Mouse (Mus musculus) heart, adult 18-20 months (tissue): ENCODE measurements around the gene Rbm10. TPM values are rescaled to one million over a fixed set of nuclear protein-coding genes. Genes with fewer than 3 reads are reported as not detected.

ENCODE experiments used
- DNase-seq, 2 experiments: peaks; one replicate each; pipeline ENCODE4 v3.0.0; 2021 to 2022; ENCODE audit warnings: mixed read lengths in 1 of 2
- long read RNA-seq, 2 experiments: library from polyadenylated mRNA; stranded (forward); transcript quantifications; one replicate each; pipeline ENCODE4 v2.0.0; 2021
- total RNA-seq, 2 experiments: library from RNA; stranded (reverse); gene quantifications; 2 replicates each; pipeline ENCODE4 v1.2.3; 2021

Gene Rbm10
- 10 to 100 TPM; 16.4 to 19.2 TPM for total RNA-seq
- long read RNA-seq, experiment 1, partial matches to known transcripts = 9 of 32 reads
- long read RNA-seq, experiment 1, other reads (novel, unspliced or antisense) = 18 of 32 reads
- long read RNA-seq, experiment 2, partial matches to known transcripts = 20 of 25 reads
- long read RNA-seq, experiment 2, other reads (novel, unspliced or antisense) = 3 of 25 reads

DNA sequence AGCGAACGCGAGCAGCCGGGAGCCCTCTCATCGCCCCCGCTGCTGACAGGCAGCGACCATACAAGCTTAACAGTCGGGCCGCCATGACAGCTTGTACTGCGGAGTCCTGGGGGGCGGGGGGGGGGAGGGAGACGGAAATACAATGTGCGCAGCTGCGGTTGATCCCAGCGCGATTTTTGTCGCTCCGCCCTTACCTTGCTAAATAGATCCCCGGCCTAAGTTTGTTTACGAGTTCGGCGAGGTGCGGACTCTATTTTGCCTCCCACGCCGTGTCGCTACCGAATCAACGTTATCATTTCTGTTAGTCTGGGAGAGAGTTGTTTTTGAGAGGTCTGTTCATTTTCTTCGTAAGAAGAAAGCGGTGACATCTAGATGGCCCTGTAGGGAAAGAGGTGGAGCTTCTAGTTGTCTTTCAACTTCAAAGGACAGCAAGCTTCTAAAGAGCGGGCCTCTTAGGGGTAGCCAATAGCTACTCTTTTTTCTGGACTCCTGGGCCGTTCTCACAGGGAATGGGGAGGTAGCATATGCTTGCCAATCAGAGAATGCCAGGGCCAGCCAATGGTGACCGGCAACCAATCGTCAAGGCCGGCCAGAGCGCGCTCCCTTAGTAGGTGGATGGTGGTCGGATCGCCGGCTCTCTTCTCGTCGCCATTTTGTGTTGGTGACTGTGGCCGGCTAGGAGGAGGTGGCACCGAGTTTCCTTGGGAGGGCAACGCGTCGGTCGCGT, at the start of gene Rbm10, which contains the start of gene Ndufb11:
TSS of gene Rbm10 (plus strand) at position 328 of the 727 bp plus-strand sequence.
TSS of gene Ndufb11 (minus strand) at position 444 of the 727 bp plus-strand sequence.
- DNase-seq = peak; percentile 83 to 89

- peak; percentile 27 to 67 for DNase-seq
Measured at GRCm38 (mm10) chrX:20571024-20571423, 46.3 kb upstream of the Rbm10 start.

GRCm38 (mm10) chrX:20572683-20573082, 44.6 kb upstream of the Rbm10 start:
- DNase-seq = no peak

DNA sequence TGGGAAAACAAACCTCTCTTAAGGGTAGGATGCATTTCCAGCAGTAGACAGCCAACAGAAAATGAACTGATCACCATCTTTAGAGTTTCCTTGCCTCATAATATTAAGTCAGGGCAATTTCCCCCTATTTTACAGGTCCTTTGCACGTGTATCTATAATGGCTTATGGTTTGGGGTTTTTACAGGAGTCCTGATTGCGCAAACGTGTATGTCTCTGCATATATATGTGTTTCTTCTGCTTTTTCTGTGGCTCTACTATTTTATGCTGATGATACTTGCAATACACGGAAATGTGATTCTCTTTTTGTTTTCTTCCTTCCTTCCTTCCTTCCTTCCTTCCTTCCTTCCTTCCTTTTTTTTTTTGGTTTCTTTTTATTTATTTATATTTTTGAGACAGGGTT, 43.4 kb upstream of the Rbm10 start:
- DNase-seq = no peak

- DNase-seq = peak in 1 of 2 experiments; percentile 29
Measured at GRCm38 (mm10) chrX:20587968-20588367, 29.3 kb upstream of the Rbm10 start.

GRCm38 (mm10) chrX:20608500-20608899, 8.8 kb upstream of the Rbm10 start:
- DNase-seq = no peak

DNA sequence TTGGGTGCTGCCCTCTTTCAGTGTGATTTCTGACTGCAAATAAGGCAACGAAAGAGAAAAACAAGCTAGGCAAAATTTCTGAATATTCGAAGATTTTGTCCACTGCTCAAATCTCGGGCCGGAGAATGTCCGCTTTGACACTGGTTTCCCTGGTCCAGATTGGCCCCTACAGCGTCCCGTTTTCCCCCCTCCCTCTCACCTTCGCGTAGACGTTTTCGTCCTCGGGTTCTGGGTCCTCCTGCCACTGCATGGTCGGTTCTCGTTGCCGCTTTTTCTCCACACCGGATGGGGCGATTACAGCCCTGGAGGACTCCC, 485 bp upstream of the Rbm10 start:
- no peak for DNase-seq

- no peak for DNase-seq
Measured at GRCm38 (mm10) chrX:20617903-20618399, 648 bp downstream of the Rbm10 start.

GRCm38 (mm10) chrX:20638141-20638540, 20.8 kb downstream of the Rbm10 start:
- no peak for DNase-seq

GRCm38 (mm10) chrX:20644780-20645179, 27.5 kb downstream of the Rbm10 start:
- peak in 1 of 2 experiments; percentile 14 for DNase-seq

DNA sequence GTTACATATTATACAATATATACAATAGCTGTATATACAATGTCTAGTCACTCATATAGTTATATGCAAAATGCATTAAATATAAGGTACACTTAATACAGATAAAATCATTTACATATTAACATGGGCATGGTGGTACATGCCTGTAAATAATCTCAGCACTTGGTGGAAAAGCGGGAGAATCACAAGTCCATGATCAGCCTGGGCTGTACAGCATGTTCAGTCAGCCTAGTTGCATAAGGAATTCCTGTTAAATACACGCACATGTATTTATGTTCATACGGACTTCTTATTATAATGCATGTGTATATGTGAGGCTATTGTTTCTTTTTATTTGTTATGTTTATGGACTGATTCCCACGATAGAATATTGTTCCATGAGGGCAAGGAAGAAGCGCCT, 40.3 kb downstream of the Rbm10 start:
- no peak for DNase-seq

GRCm38 (mm10) chrX:20658026-20658652, 40.8 kb downstream of the Rbm10 start, which contains the start of gene Uba1:
Gene Uba1 (plus strand): TSS chrX:20658326.
- peak; percentile 85 to 86 for DNase-seq

DNA sequence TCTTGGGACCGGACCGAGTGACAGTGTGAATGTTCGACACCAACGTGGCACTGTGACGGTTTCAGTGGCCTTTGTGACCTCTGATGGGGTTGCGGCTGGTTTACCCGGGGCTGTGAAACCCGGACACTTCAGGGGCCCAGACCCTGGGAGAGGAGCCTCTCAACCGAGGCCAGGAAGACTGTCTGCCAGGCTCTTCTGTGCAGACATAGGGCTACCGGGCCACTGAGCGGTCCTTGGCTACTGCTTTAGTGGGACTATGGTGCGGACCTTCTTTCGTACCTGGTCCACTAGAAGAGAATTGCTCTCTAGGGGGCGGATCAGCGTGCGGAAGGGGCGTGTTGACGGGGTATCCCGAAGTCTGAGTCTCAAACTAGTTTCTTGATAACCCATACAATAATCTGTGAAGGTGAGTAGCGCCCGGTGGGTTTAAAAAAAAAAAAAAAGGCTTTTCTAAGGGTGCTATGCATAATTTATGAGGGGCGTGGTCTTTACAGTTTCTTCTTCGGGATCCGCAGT, 41.6 kb downstream of the Rbm10 start:
- peak; percentile 7 to 25 for DNase-seq

DNA sequence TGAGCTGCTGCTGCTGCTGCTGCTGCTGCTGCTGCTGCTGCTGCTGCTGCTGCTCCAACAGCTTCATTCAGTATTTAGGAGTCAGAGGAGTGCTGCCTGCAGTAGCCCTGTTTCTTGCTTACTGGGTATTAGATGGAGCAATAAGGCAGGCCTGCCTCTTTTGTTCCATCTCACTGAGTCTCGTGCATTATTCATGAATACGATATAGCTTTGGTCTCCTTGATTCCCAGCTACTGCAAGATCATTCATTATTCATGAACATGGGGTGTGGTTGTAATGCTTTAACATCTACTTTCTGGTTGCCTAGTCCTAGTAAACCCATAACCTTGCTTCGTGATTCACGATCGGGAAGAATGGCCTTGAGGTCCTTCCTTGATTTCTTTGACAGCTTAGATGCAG, 45.0 kb downstream of the Rbm10 start:
- DNase-seq = no peak

- peak; percentile 88 to 92 for DNase-seq
Measured at GRCm38 (mm10) chrX:20662716-20663443, 45.6 kb downstream of the Rbm10 start.

GRCm38 (mm10) chrX:20663444-20663790, 46.1 kb downstream of the Rbm10 start:
- DNase-seq = peak in 1 of 2 experiments; percentile 7

GRCm38 (mm10) chrX:20687519-20688067, 70.3 kb downstream of the Rbm10 start, which contains the start of gene Cdk16:
Gene Cdk16 (plus strand): TSS chrX:20687954.
- peak; percentile 89 to 96 for DNase-seq

GRCm38 (mm10) chrX:20688068-20688547, 70.8 kb downstream of the Rbm10 start:
- DNase-seq = peak; percentile 86 to 88

- DNase-seq = peak; percentile 61 to 71
Measured at GRCm38 (mm10) chrX:20688615-20689014, 71.3 kb downstream of the Rbm10 start.

GRCm38 (mm10) chrX:20691566-20691965, 74.3 kb downstream of the Rbm10 start:
- DNase-seq = no peak

DNA sequence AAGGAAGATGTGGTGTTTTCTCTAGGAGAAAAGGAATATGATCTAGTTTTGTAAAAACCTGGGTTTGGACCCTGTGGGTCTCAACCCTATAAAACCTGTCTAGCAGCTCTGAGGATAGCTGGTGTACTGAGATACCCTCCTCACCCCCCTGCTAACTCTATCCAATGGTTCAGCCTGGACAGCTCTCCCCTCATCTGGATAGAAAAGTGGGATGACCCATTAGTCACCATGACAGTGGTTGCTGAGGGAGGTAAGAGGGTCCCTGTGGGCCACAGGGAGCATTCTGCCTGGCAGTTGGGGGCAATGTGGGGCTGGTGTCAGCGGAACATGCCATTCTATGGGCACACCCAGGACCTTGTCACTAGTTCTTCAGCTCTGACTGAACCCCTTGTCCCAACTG, 75.3 kb downstream of the Rbm10 start:
- DNase-seq = no peak

DNA sequence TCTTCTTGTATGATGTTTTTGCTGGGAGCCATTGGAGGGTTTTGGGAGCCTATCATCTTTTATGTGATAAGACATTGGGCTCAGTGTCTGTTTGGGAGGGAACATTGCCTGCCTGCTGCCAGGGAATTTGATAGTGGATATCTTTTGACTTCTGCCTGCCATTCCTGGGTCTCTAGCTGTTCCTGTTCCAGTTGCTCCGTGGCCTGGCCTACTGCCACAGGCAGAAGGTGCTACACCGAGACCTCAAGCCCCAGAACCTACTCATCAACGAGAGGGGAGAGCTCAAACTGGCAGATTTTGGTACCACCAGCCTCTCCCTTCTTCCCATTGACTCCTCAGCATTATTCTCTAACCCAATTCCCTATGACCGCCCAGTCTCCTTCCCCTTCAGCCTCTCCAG, 78.5 kb downstream of the Rbm10 start:
- peak; percentile 35 to 40 for DNase-seq
